Mouse (Mus musculus): Measurements from ENCODE around the gene Mtg2. TPM values are rescaled to one million over a fixed set of nuclear protein-coding genes. Genes with fewer than 3 reads are reported as not detected.

Mtg2 gene
- polyA plus RNA-seq, 1 experiment, result 17.2 TPM

DNA sequence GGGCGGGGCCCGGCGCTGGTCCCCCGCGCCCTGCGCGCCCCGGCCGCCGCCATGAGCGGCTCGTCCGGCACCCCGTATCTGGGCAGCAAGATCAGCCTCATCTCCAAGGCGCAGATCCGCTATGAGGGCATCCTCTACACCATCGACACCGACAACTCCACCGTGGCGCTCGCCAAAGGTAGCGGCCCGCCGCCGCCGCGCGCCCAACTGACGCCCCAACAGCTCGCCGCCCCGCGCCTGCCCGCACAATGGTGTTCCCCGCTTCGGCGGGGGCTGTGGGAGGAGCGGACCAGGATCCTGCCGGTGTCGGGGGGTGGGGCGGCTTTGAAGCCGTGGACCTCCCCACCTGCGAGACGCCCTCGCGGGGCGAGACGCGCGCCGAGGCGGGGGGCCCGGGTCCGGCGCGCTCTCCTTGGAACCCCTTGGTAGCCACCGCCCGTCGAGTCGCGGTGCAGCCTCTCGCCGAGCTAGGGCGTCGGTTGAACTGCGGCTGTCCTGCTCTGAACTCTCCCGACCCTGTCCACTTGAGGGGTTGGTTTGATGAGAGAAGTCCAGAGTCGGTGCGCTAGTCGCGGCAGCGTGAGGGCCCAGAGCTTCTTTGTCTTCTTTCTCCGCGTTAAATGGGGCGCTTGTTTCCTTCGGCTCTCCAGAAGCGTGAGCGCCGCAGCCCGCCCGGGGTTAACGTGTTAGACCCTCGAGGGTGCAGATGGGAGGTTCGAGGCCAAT lies 45.1 kb upstream of the Mtg2 start:
- TF ChIP-seq MYOD1 (IDR thresholded peaks at IDR 0.05; ENCODE audit: control insufficient read depth in 1 of 3, insufficient read length in 2 of 3, low read depth in 2 of 3), result no peak
- TF ChIP-seq TCF3 (IDR thresholded peaks at IDR 0.05; ENCODE audit: insufficient read length, low read depth), result no peak
- TF ChIP-seq POLR2AphosphoS2 (IDR thresholded peaks at IDR 0.05; ENCODE audit: insufficient read length, low read depth), result no peak
- TF ChIP-seq MAX (IDR thresholded peaks at IDR 0.05; ENCODE audit: low read depth), result no peak
- TF ChIP-seq CEBPB (IDR thresholded peaks at IDR 0.05; ENCODE audit: insufficient read depth, poor library complexity, severe bottlenecking), result no peak
- no peak for TF ChIP-seq SRF (IDR thresholded peaks at IDR 0.05; ENCODE audit: control insufficient read depth, insufficient read length, low read depth)
- TF ChIP-seq TCF12 (IDR thresholded peaks at IDR 0.05; ENCODE audit: insufficient read depth, poor library complexity, severe bottlenecking), result no peak
- no peak for TF ChIP-seq USF1 (IDR thresholded peaks at IDR 0.05; ENCODE audit: low read depth)
- no peak for TF ChIP-seq REST (IDR thresholded peaks at IDR 0.05; ENCODE audit: insufficient read depth, insufficient read length)
- TF ChIP-seq MYOG (IDR thresholded peaks at IDR 0.05; ENCODE audit: control insufficient read depth in 1 of 3, insufficient read depth in 1 of 3, insufficient read length in 2 of 3, low read depth in 2 of 3), result no peak
- no peak for TF ChIP-seq E2F4 (IDR thresholded peaks at IDR 0.05; ENCODE audit: insufficient read depth)
- no peak for TF ChIP-seq POLR2A (IDR thresholded peaks at IDR 0.05; ENCODE audit: insufficient read length, low read depth)
- peak overlapping the region; percentile 73 for H3K4me3 ChIP-seq
- peaks cover 36% of the 10 kb centered on the region for H3K79me2 ChIP-seq (ENCODE audit: control insufficient read depth, insufficient read depth)
- peaks cover 9% of the 10 kb centered on the region for H3K36me3 ChIP-seq (ENCODE audit: control insufficient read depth, insufficient read depth)
- H3K27me3 ChIP-seq (ENCODE audit: control insufficient read depth, insufficient read depth, insufficient read length), result peaks cover 13% of the 10 kb centered on the region
- peak overlapping the region; percentile 93 for H3K4me2 ChIP-seq (ENCODE audit: low read depth)
- H3ac ChIP-seq (ENCODE audit: control insufficient read depth, insufficient read length), result peak overlapping the region; percentile 62

DNA sequence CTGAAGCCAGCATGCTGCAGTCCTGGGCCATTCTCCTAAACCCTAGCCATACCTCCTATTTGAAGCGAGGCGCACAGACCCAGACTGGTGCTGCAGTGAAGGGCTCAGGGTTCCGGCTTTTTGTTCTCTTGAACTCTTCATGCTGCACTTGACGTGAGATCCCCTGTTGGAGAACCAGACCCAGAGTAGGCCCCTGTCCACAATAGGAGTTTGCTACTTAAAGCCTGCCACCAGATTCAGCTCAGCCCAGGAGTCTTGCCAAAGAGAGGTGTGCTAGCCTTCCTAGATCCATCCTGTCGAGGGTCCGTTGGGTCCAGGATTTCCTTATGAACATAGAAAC lies 44.6 kb upstream of the Mtg2 start:
- TF ChIP-seq MAX (IDR thresholded peaks at IDR 0.05; ENCODE audit: low read depth) (no peak), MYOD1 (IDR thresholded peaks at IDR 0.05; ENCODE audit: control insufficient read depth in 1 of 3, insufficient read length in 2 of 3, low read depth in 2 of 3) (no peak), SRF (IDR thresholded peaks at IDR 0.05; ENCODE audit: control insufficient read depth, insufficient read length, low read depth) (no peak), MYOG (IDR thresholded peaks at IDR 0.05; ENCODE audit: control insufficient read depth in 1 of 3, insufficient read depth in 1 of 3, insufficient read length in 2 of 3, low read depth in 2 of 3) (no peak)
- peaks cover 9% of the 10 kb centered on the region for H3K36me3 ChIP-seq (ENCODE audit: control insufficient read depth, insufficient read depth)
- H3K4me3 ChIP-seq, result peak overlapping the region; percentile 73
- H3K79me2 ChIP-seq (ENCODE audit: control insufficient read depth, insufficient read depth), result peaks cover 41% of the 10 kb centered on the region
- peak overlapping the region; percentile 93 for H3K4me2 ChIP-seq (ENCODE audit: low read depth)
- peak overlapping the region; percentile 62 for H3ac ChIP-seq (ENCODE audit: control insufficient read depth, insufficient read length)
- peaks cover 11% of the 10 kb centered on the region for H3K27me3 ChIP-seq (ENCODE audit: control insufficient read depth, insufficient read depth, insufficient read length)

DNA sequence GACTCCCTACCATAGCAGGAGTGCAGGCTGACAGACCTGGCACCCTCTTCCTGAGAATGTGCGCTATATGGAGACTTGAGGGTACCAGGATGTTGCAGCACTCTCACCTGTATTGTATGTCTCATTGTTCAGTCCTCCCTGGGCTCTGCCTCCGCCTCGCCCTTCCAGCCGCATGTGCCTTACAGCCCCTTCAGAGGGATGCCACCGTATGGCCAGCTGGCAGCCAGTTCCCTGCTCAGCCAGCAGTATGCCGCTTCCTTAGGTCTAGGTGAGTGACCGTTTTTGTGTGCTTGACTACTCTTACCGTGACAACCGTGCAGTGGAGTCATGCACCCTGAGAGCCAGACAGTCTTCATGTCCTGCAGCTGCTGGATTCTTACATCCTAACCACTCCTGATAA lies 42.6 kb upstream of the Mtg2 start:
- Histone ChIP-seq H3K36me3 (ENCODE audit: control insufficient read depth, insufficient read depth) (peaks cover 20% of the 10 kb centered on the region), H3K4me3 (peak overlapping the region; percentile 73), H3K27me3 (ENCODE audit: control insufficient read depth, insufficient read depth, insufficient read length) (no peaks in the 10 kb centered on the region), H3K79me2 (ENCODE audit: control insufficient read depth, insufficient read depth) (peaks cover 41% of the 10 kb centered on the region), H3ac (ENCODE audit: control insufficient read depth, insufficient read length) (no peak overlapping the region), H3K4me2 (ENCODE audit: low read depth) (peak overlapping the region; percentile 93)
- no peak for TF ChIP-seq USF1 (IDR thresholded peaks at IDR 0.05; ENCODE audit: low read depth)

DNA sequence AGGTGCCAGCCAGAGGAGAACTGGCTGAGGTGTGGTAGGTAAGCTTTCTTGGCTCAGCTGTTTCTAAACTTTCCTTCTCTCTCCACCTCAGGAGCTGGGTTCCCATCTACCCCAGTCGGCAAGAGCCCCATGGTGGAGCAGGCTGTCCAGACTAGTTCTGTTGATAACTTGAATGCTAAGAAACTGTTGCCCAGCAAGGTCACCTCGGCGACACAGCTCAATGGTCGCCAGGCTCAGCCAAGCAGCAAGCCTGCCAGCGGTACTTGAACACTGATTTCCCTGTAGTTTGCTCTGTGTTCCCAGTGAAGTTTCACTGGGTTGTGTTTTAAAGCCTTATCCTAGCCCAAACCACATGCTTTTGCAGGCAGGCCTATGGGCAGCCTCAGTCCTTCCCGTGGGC lies 39.1 kb upstream of the Mtg2 start:
- no peaks in the 10 kb centered on the region for H3K27me3 ChIP-seq (ENCODE audit: control insufficient read depth, insufficient read depth, insufficient read length)
- no peak overlapping the region for H3K4me3 ChIP-seq
- peaks cover 31% of the 10 kb centered on the region for H3K79me2 ChIP-seq (ENCODE audit: control insufficient read depth, insufficient read depth)
- no peak overlapping the region for H3ac ChIP-seq (ENCODE audit: control insufficient read depth, insufficient read length)
- H3K4me2 ChIP-seq (ENCODE audit: low read depth), result no peak overlapping the region
- H3K36me3 ChIP-seq (ENCODE audit: control insufficient read depth, insufficient read depth), result peaks cover 50% of the 10 kb centered on the region
- TF ChIP-seq MAX (IDR thresholded peaks at IDR 0.05; ENCODE audit: low read depth), result no peak
- no peak for TF ChIP-seq TCF12 (IDR thresholded peaks at IDR 0.05; ENCODE audit: insufficient read depth, poor library complexity, severe bottlenecking)
- TF ChIP-seq POLR2A (IDR thresholded peaks at IDR 0.05; ENCODE audit: insufficient read length, low read depth), result no peak
- no peak for TF ChIP-seq MYOG (IDR thresholded peaks at IDR 0.05; ENCODE audit: control insufficient read depth in 1 of 3, insufficient read depth in 1 of 3, insufficient read length in 2 of 3, low read depth in 2 of 3)
- no peak for TF ChIP-seq SRF (IDR thresholded peaks at IDR 0.05; ENCODE audit: control insufficient read depth, insufficient read length, low read depth)
- no peak for TF ChIP-seq MYOD1 (IDR thresholded peaks at IDR 0.05; ENCODE audit: control insufficient read depth in 1 of 3, insufficient read length in 2 of 3, low read depth in 2 of 3)
- no peak for TF ChIP-seq E2F4 (IDR thresholded peaks at IDR 0.05; ENCODE audit: insufficient read depth)
- no peak for TF ChIP-seq TCF3 (IDR thresholded peaks at IDR 0.05; ENCODE audit: insufficient read length, low read depth)

DNA sequence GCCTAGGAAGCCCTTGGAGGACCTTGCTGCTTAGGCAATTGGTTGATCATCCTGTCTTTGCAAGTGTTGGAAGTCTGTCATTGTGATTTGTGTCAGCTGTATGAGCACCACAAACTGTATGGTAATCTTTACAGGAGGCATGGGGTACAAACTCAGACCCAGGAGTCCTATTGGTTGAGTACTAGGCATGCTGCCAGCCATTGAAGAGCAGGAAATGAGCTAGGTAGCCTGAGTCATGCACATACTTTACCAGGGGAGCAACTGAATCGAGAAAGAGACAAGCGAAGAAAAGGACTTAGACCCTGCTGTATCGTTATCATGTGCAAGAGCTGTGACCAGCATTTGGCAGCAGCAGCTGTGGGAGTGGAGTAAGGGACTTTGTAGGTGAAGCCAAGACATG lies 37.5 kb upstream of the Mtg2 start:
- Histone ChIP-seq H3ac (ENCODE audit: control insufficient read depth, insufficient read length) (no peak overlapping the region), H3K79me2 (ENCODE audit: control insufficient read depth, insufficient read depth) (peaks cover 20% of the 10 kb centered on the region), H3K4me2 (ENCODE audit: low read depth) (peak overlapping the region; percentile 33), H3K27me3 (ENCODE audit: control insufficient read depth, insufficient read depth, insufficient read length) (no peaks in the 10 kb centered on the region), H3K36me3 (ENCODE audit: control insufficient read depth, insufficient read depth) (peaks cover 59% of the 10 kb centered on the region), H3K4me3 (no peak overlapping the region)
- TF ChIP-seq POLR2A (IDR thresholded peaks at IDR 0.05; ENCODE audit: insufficient read length, low read depth), result no peak
- TF ChIP-seq E2F4 (IDR thresholded peaks at IDR 0.05; ENCODE audit: insufficient read depth), result no peak
- no peak for TF ChIP-seq SRF (IDR thresholded peaks at IDR 0.05; ENCODE audit: control insufficient read depth, insufficient read length, low read depth)
- TF ChIP-seq TCF12 (IDR thresholded peaks at IDR 0.05; ENCODE audit: insufficient read depth, poor library complexity, severe bottlenecking), result no peak
- no peak for TF ChIP-seq CEBPB (IDR thresholded peaks at IDR 0.05; ENCODE audit: insufficient read depth, poor library complexity, severe bottlenecking)
- no peak for TF ChIP-seq TCF3 (IDR thresholded peaks at IDR 0.05; ENCODE audit: insufficient read length, low read depth)
- TF ChIP-seq USF1 (IDR thresholded peaks at IDR 0.05; ENCODE audit: low read depth), result no peak
- no peak for TF ChIP-seq POLR2AphosphoS2 (IDR thresholded peaks at IDR 0.05; ENCODE audit: insufficient read length, low read depth)
- TF ChIP-seq MYOD1 (IDR thresholded peaks at IDR 0.05; ENCODE audit: control insufficient read depth in 1 of 3, insufficient read length in 2 of 3, low read depth in 2 of 3), result no peak
- no peak for TF ChIP-seq MAX (IDR thresholded peaks at IDR 0.05; ENCODE audit: low read depth)
- TF ChIP-seq MYOG (IDR thresholded peaks at IDR 0.05; ENCODE audit: control insufficient read depth in 1 of 3, insufficient read depth in 1 of 3, insufficient read length in 2 of 3, low read depth in 2 of 3), result no peak
- TF ChIP-seq REST (IDR thresholded peaks at IDR 0.05; ENCODE audit: insufficient read depth, insufficient read length), result no peak
